In the genomic region with DNA sequence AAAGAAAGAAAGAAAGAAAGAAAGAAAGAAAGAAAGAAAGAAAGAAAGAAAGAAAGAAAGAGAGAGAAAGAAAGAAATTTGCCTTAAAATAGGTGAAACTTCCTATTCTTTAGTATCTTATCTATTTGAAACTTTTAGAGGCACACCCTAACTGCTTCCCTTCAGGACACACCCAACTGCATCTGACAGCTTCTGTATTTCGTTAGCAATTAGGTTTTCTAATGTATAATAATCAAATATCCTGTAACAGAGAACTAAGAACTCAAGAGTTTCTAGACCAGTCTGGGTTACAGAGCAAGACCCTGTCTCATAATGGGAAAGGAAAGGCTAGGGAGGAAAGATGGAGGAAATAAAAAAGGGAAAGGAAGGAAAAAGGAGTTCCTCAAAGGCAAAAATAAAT, we compare ENCODE assay signal across 23 mouse cellular contexts. TPM values are rescaled to one million over a fixed set of nuclear protein-coding genes. Genes with fewer than 3 reads are reported as not detected.
A peak's percentile ranks its signal among the peaks of the same experiment; 100 is the strongest.
DNase-seq lines count a peak whose midpoint lies in the region; ATAC-seq and TF ChIP-seq lines count a peak whose summit lies in the region.
"Had no signal": no experiment of that assay in that cellular context is flagged by ENCODE, and none has a peak within 500 bp of the region (broad histone marks: within the 10 kb centered on the region; RNA-seq: fewer than 3 reads in every experiment).

No protein-coding gene starts in this region.

- H3K36me3 ChIP-seq in liver, embryonic 11.5 days (ENCODE audit: control insufficient read depth, insufficient read depth, low read length), result peaks cover 5% of the 10 kb centered on the region; the same call in 1 of the 2 replicates
- 0 out of 2 replicates have a peak, but pooled peaks cover 5% of the 10 kb centered on the region for H3K36me3 ChIP-seq in liver, embryonic 15.5 days (replicated peaks)
- H3K36me3 ChIP-seq in forebrain, postnatal 0 days (ENCODE audit: insufficient read depth), result peaks cover under 1% of the 10 kb centered on the region; the same call in 1 of the 2 replicates

- DNase-seq in liver, embryonic 11.5 days (ENCODE audit: low spot score), result no peak
- DNase-seq in liver, result no peak
- DNase-seq in frontal cortex, postnatal 25 days (ENCODE audit: low spot score in 2 of 2), result no peak
- no peak for DNase-seq in forebrain, postnatal 0 days
- no peak for DNase-seq in right cerebral cortex, adult 2 months (ENCODE audit: low spot score in 2 of 2)
- DNase-seq: adrenal gland, adult 8-10 months; adrenal gland, postnatal 36 days; cerebellum, adult 11 months; cerebellum, adult 8-10 months; cerebellum, postnatal 14 days; gastrocnemius, adult 2 months; gastrocnemius, postnatal 36 days; heart, adult 18-20 months; heart, postnatal 10 days; heart, postnatal 4 days had no signal

- H3K9ac ChIP-seq in liver, embryonic 11.5 days (ENCODE audit: low read depth, low read length), result no peak overlapping the region
- H3K9ac ChIP-seq in liver, embryonic 15.5 days, result no peak overlapping the region
- no peak overlapping the region for H3K9ac ChIP-seq in forebrain, postnatal 0 days
- H3K9ac ChIP-seq: embryonic facial prominence, embryonic 12.5 days; forebrain, embryonic 15.5 days; hindbrain, embryonic 12.5 days had no signal

- WGBS in liver, embryonic 11.5 days, result 48% methylated on average over 1 of the region's 1 CpGs
- WGBS in liver, embryonic 15.5 days (ENCODE audit: insufficient replicate concordance), result 11% methylated on average over 1 of the region's 1 CpGs
- WGBS in forebrain, postnatal 0 days, result 90% methylated on average over 1 of the region's 1 CpGs

- H3K27me3 ChIP-seq in liver, embryonic 11.5 days (replicated peaks; ENCODE audit: control insufficient read depth, insufficient read depth, low read length), result no peaks in the 10 kb centered on the region
- peaks cover 6% of the 10 kb centered on the region; the same call in 1 of the 2 replicates for H3K27me3 ChIP-seq in liver, embryonic 15.5 days
- no peaks in the 10 kb centered on the region for H3K27me3 ChIP-seq in forebrain, postnatal 0 days (ENCODE audit: insufficient read depth, low read length)
- H3K27me3 ChIP-seq: embryonic facial prominence, embryonic 12.5 days; forebrain, embryonic 15.5 days; hindbrain, embryonic 12.5 days had no signal

- H3K4me2 ChIP-seq in liver, embryonic 11.5 days, result peak overlapping the region; percentile 53
- peak overlapping the region; percentile 37 for H3K4me2 ChIP-seq in liver, embryonic 15.5 days
- H3K4me2 ChIP-seq in forebrain, postnatal 0 days (ENCODE audit: low read depth), result no peak overlapping the region
- H3K4me2 ChIP-seq: embryonic facial prominence, embryonic 12.5 days; forebrain, embryonic 15.5 days; hindbrain, embryonic 12.5 days had no signal

- peak overlapping the region; percentile 64; the same call in 1 of the 2 replicates for H3K27ac ChIP-seq in liver, embryonic 11.5 days (ENCODE audit: low read depth, low read length)
- H3K27ac ChIP-seq in liver, embryonic 15.5 days (replicated peaks), result peak overlapping the region; percentile 89
- no peak overlapping the region for H3K27ac ChIP-seq in forebrain, postnatal 0 days (ENCODE audit: low read depth, low read length)
- H3K27ac ChIP-seq: embryonic facial prominence, embryonic 12.5 days; forebrain, embryonic 15.5 days; gastrocnemius, adult 2 months; heart, embryonic 10.5 days; hindbrain, embryonic 12.5 days had no signal

- no peak for ATAC-seq in liver, embryonic 11.5 days (replicated peaks; ENCODE audit: low FRiP score)
- ATAC-seq in erythroid progenitor cell, adult 5-6 weeks (replicated peaks; ENCODE audit: low FRiP score, poor library complexity, severe bottlenecking), result peak; percentile 53; the same call in 1 of the 2 replicates
- ATAC-seq in liver, embryonic 15.5 days (ENCODE audit: insufficient read depth), result 0 out of 2 replicates have a peak, but pooled peaks have one; percentile 35
- no peak for ATAC-seq in forebrain, postnatal 0 days
- ATAC-seq: forebrain, embryonic 15.5 days; hindbrain, embryonic 16.5 days; inflammation-experienced regulatory T-cells, adult 6 months had no signal

- H3K4me1 ChIP-seq in liver, embryonic 11.5 days (replicated peaks; ENCODE audit: control insufficient read depth, insufficient read depth, low read length), result peaks cover 27% of the 10 kb centered on the region
- peaks cover 53% of the 10 kb centered on the region for H3K4me1 ChIP-seq in liver, embryonic 15.5 days (replicated peaks)
- H3K4me1 ChIP-seq in forebrain, postnatal 0 days (ENCODE audit: insufficient read depth), result no peaks in the 10 kb centered on the region; the same call in 1 of the 2 replicates

- no peak for TF ChIP-seq CTCF in forebrain, postnatal 0 days (IDR thresholded peaks at IDR 0.05; ENCODE audit: low read depth)

- no peak overlapping the region for H3K4me3 ChIP-seq in liver, embryonic 11.5 days (ENCODE audit: low read depth, low read length)
- no peak overlapping the region for H3K4me3 ChIP-seq in liver, embryonic 15.5 days (replicated peaks)
- no peak overlapping the region for H3K4me3 ChIP-seq in forebrain, postnatal 0 days (ENCODE audit: low read depth, low read length)
- H3K4me3 ChIP-seq: embryonic facial prominence, embryonic 12.5 days; forebrain, embryonic 15.5 days; gastrocnemius, adult 2 months; heart, embryonic 10.5 days; hindbrain, embryonic 12.5 days had no signal

- no peaks in the 10 kb centered on the region for H3K9me3 ChIP-seq in liver, embryonic 11.5 days (ENCODE audit: control insufficient read depth, low read length)
- H3K9me3 ChIP-seq in liver, embryonic 15.5 days (replicated peaks), result no peaks in the 10 kb centered on the region
- H3K9me3 ChIP-seq in forebrain, postnatal 0 days (ENCODE audit: low read length), result no peaks in the 10 kb centered on the region
- H3K9me3 ChIP-seq: embryonic facial prominence, embryonic 12.5 days; forebrain, embryonic 15.5 days; heart, embryonic 10.5 days; hindbrain, embryonic 12.5 days had no signal

RNA-seq across cellular contexts. Expression of gene Mrpl52, which starts 2.1 kb away (rescaled TPM):
- polyA plus RNA-seq in liver, embryonic 11.5 days (2014; fragmentation: Nextera tagmentation; extraction: Ambion mirVana), result 309 and 329 TPM in 2 replicates
- total RNA-seq in erythroid progenitor cell, adult 5-6 weeks (2015; ENCODE audit: low replicate concordance), result 74.6 and 93.1 TPM in 2 replicates
- total RNA-seq in erythroid progenitor cell, adult 5-6 weeks (2017; ENCODE audit: low replicate concordance), result 1.1 and 26.1 TPM in 2 replicates
- polyA plus RNA-seq in liver, embryonic 15.5 days (2015; fragmentation: Nextera tagmentation; extraction: Ambion mirVana), result 128 and 168 TPM in 2 replicates
- 151 and 217 TPM in 2 replicates for total RNA-seq in forebrain, postnatal 0 days (2014; rRNA removed)
- 277 and 336 TPM in 2 replicates for polyA plus RNA-seq in forebrain, postnatal 0 days (2015; fragmentation: Nextera tagmentation; extraction: Ambion mirVana)

RNA-seq across cellular contexts. Expression of gene Mmp14, which starts 6.8 kb away (rescaled TPM):
- 56.6 and 57.6 TPM in 2 replicates for polyA plus RNA-seq in liver, embryonic 11.5 days (2014; fragmentation: Nextera tagmentation; extraction: Ambion mirVana)
- total RNA-seq in erythroid progenitor cell, adult 5-6 weeks (2015; ENCODE audit: low replicate concordance), result 1.8 TPM in 1 of 2 replicates, not detected in the other
- total RNA-seq in erythroid progenitor cell, adult 5-6 weeks (2017; ENCODE audit: low replicate concordance), result 1.4 and 1.7 TPM in 2 replicates
- polyA plus RNA-seq in liver, embryonic 15.5 days (2015; fragmentation: Nextera tagmentation; extraction: Ambion mirVana), result 22.6 and 24.7 TPM in 2 replicates
- 29.0 and 40.7 TPM in 2 replicates for total RNA-seq in forebrain, postnatal 0 days (2014; rRNA removed)
- polyA plus RNA-seq in forebrain, postnatal 0 days (2015; fragmentation: Nextera tagmentation; extraction: Ambion mirVana), result 32.5 and 39.1 TPM in 2 replicates

RNA-seq across cellular contexts. Expression of gene Slc7a7, which starts 7.1 kb away (rescaled TPM):
- polyA plus RNA-seq in liver, embryonic 11.5 days (2014; fragmentation: Nextera tagmentation; extraction: Ambion mirVana), result 8.3 and 10.0 TPM in 2 replicates
- total RNA-seq in erythroid progenitor cell, adult 5-6 weeks (2015; ENCODE audit: low replicate concordance), result 1.7 and 2.5 TPM in 2 replicates
- total RNA-seq in erythroid progenitor cell, adult 5-6 weeks (2017; ENCODE audit: low replicate concordance), result 1.4 and 1.9 TPM in 2 replicates
- 9.9 and 10.5 TPM in 2 replicates for polyA plus RNA-seq in liver, embryonic 15.5 days (2015; fragmentation: Nextera tagmentation; extraction: Ambion mirVana)
- 2.2 and 3.4 TPM in 2 replicates for total RNA-seq in forebrain, postnatal 0 days (2014; rRNA removed)
- polyA plus RNA-seq in forebrain, postnatal 0 days (2015; fragmentation: Nextera tagmentation; extraction: Ambion mirVana), result 2.8 and 3.2 TPM in 2 replicates

RNA-seq across cellular contexts. Expression of gene Lrp10, which starts 39.3 kb away (rescaled TPM):
- 38.6 and 41.3 TPM in 2 replicates for polyA plus RNA-seq in liver, embryonic 11.5 days (2014; fragmentation: Nextera tagmentation; extraction: Ambion mirVana)
- 21.0 and 22.0 TPM in 2 replicates for total RNA-seq in erythroid progenitor cell, adult 5-6 weeks (2015; ENCODE audit: low replicate concordance)
- 23.0 and 38.6 TPM in 2 replicates for total RNA-seq in erythroid progenitor cell, adult 5-6 weeks (2017; ENCODE audit: low replicate concordance)
- polyA plus RNA-seq in liver, embryonic 15.5 days (2015; fragmentation: Nextera tagmentation; extraction: Ambion mirVana), result 21.2 and 23.0 TPM in 2 replicates
- 39.6 and 45.8 TPM in 2 replicates for total RNA-seq in forebrain, postnatal 0 days (2014; rRNA removed)
- 38.0 and 38.5 TPM in 2 replicates for polyA plus RNA-seq in forebrain, postnatal 0 days (2015; fragmentation: Nextera tagmentation; extraction: Ambion mirVana)

RNA-seq across cellular contexts. Expression of gene Rem2, which starts 51.3 kb away (rescaled TPM):
- 0.29 and 0.78 TPM in 2 replicates for polyA plus RNA-seq in liver, embryonic 11.5 days (2014; fragmentation: Nextera tagmentation; extraction: Ambion mirVana)
- total RNA-seq in erythroid progenitor cell, adult 5-6 weeks (2015; ENCODE audit: low replicate concordance), result not detected in 2 replicates
- not detected in 2 replicates for total RNA-seq in erythroid progenitor cell, adult 5-6 weeks (2017; ENCODE audit: low replicate concordance)
- 0.20 and 0.23 TPM in 2 replicates for polyA plus RNA-seq in liver, embryonic 15.5 days (2015; fragmentation: Nextera tagmentation; extraction: Ambion mirVana)
- total RNA-seq in forebrain, postnatal 0 days (2014; rRNA removed), result 25.5 and 31.0 TPM in 2 replicates
- 22.5 and 28.0 TPM in 2 replicates for polyA plus RNA-seq in forebrain, postnatal 0 days (2015; fragmentation: Nextera tagmentation; extraction: Ambion mirVana)
- total RNA-seq: gastrocnemius, adult 2 months; gastrocnemius, postnatal 36 days; heart, adult 18-20 months; heart, postnatal 10 days had no signal

Comparison
In these comparisons a context has a peak if more than half of its experiments do, and no peak if none do; other contexts are left out.
1. ATAC-seq: peak in erythroid progenitor cell, adult 5-6 weeks (single experiment) and liver, embryonic 15.5 days (single experiment); none in liver, embryonic 11.5 days (single experiment) and forebrain, postnatal 0 days (single experiment).